Mouse (Mus musculus) liver, embryonic 13.5 days (tissue): Measurements from ENCODE around the gene Bak1. TPM values are rescaled to one million over a fixed set of nuclear protein-coding genes. Genes with fewer than 3 reads are reported as not detected.

Experiments used
- ATAC-seq: fragments of 200-750 bp; cut with Nextera tagmentation; 2 replicates; pipeline ENCODE4 v1.8.0; 2017; ENCODE audit warnings: low read depth, mild to moderate bottlenecking, moderate number of reproducible peaks, moderate library complexity
- DNase-seq: peaks from one replicate; pipeline ENCODE4 v3.0.0; 2022
- H3K27ac ChIP-seq: fragments of 300-500 bp; sonication (generic); 2 replicates; pipeline ENCODE4 v1.5.1; 2015; ENCODE audit warnings: moderate library complexity, mild to moderate bottlenecking, inconsistent platforms
- H3K27me3 ChIP-seq: fragments of 300-500 bp; sonication (generic); 2 replicates; pipeline ENCODE4 v1.6.1; 2015; ENCODE audit warnings: mild to moderate bottlenecking, inconsistent platforms
- H3K36me3 ChIP-seq: fragments of 300-500 bp; sonication (generic); 2 replicates; pipeline ENCODE4 v1.6.1; 2015; ENCODE audit warnings: mild to moderate bottlenecking, inconsistent platforms
- H3K4me1 ChIP-seq: fragments of 300-500 bp; sonication (generic); replicated peaks from 2 replicates; pipeline ENCODE4 v1.6.1; 2015; ENCODE audit warnings: inconsistent platforms
- H3K4me2 ChIP-seq: fragments of 300-500 bp; sonication (generic); 2 replicates; pipeline ENCODE4 v1.6.1; 2015; ENCODE audit warnings: inconsistent platforms, mild to moderate bottlenecking, moderate library complexity
- H3K4me3 ChIP-seq: fragments of 300-500 bp; sonication (generic); replicated peaks from 2 replicates; pipeline ENCODE4 v1.5.1; 2015; ENCODE audit warnings: mild to moderate bottlenecking, inconsistent platforms
- H3K9ac ChIP-seq: fragments of 300-500 bp; sonication (generic); 2 replicates; pipeline ENCODE4 v1.6.1; 2015; ENCODE audit warnings: mild to moderate bottlenecking, inconsistent platforms
- H3K9me3 ChIP-seq: fragments of 300-500 bp; sonication (generic); replicated peaks from 2 replicates; pipeline ENCODE4 v1.6.1; 2016; ENCODE audit warnings: inconsistent platforms
- WGBS: fragments of 180-500 bp; shearing (Covaris S2); methylation state at CpG from one replicate; pipeline ENCODE4 v1.1.7; 2015; ENCODE audit not compliant: insufficient replicate concordance; 5-methylcytosine and 5-hydroxymethylcytosine counted together
- polyA plus RNA-seq: library from polyadenylated mRNA; unstranded; fragments of >200 nt; fragmentation: Nextera tagmentation; extraction: Ambion mirVana; gene quantifications from 2 replicates; pipeline ENCODE4 v1.2.1, GENCODE M21; 2015

Gene Bak1
- polyA plus RNA-seq = 2.4 and 3.0 TPM in 2 replicates

DNA sequence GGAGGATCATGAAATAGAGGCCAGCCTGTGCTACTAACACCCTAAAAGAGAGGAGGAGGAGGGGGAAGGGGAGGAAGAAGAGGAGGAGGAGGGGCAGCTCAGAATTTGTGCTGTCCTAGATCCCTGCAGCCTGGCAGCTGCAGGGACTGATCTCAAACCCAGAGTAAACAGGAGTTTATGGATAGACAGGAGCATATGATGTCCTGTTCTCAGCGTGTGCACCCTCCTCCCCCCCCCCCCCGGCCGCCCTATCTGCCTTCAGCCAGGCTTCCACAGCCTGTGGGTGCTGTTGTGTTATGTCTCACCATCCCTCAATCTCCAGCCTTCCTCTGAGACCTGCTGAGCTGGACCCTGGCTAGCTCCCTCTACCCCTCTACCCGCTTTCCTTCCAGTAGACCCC lies at the start of gene Bak1:
Gene Bak1, minus strand, starts transcription at position 101 of the 400 bp plus-strand sequence.
- 28% methylated on average over 4 of the region's 4 CpGs for WGBS
- Histone ChIP-seq H3K4me3 (peak within 1 kb of the TSS; percentile 70), H3K9me3 (no peaks in the 10 kb centered on the region), H3K36me3 (peaks cover 13% of the 10 kb centered on the region), H3K27me3 (no peaks in the 10 kb centered on the region), H3K4me2 (peak within 1 kb of the TSS; percentile 87), H3K4me1 (peaks cover 46% of the 10 kb centered on the region), H3K9ac (peak within 1 kb of the TSS; percentile 83), H3K27ac (peak within 1 kb of the TSS; percentile 81)
- no peak for DNase-seq
- ATAC-seq = peak; percentile 18; the same call in 1 of the 2 replicates

GRCm38 (mm10) chr17:27078499-27078898 lies 49.7 kb upstream of the Bak1 start:
- peaks cover 44% of the 10 kb centered on the region for H3K4me1 ChIP-seq
- DNase-seq (no peak), ATAC-seq (no peak)
- H3K27me3 ChIP-seq = no peaks in the 10 kb centered on the region
- no peak overlapping the region for H3K9ac ChIP-seq
- no peaks in the 10 kb centered on the region for H3K36me3 ChIP-seq
- WGBS = 65% methylated on average over 6 of the region's 6 CpGs
- H3K4me2 ChIP-seq = no peak overlapping the region
- H3K27ac ChIP-seq = no peak overlapping the region
- H3K4me3 ChIP-seq = no peak overlapping the region
- H3K9me3 ChIP-seq = no peaks in the 10 kb centered on the region

DNA sequence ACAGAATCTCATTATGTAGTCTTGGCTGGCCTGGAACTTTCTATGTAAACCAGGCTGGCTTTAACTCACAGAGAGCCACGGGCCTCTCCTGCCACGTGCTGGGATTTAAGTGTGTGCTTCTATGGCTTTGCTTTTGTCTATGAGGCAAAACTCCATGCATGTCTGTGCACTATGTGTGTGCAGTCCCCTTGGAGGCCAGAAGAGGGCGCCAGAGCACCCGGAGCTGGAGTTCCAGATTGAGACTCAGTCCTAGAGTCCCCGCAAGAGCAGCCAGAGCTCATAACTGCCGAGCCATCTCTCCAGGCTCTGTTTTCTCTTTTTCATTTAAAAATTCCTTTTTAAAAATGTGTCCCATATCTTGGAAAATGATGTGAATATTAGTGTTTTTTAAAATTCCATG lies 49.1 kb upstream of the Bak1 start:
- H3K4me3 ChIP-seq = no peak overlapping the region
- H3K9me3 ChIP-seq = no peaks in the 10 kb centered on the region
- no peaks in the 10 kb centered on the region for H3K36me3 ChIP-seq
- H3K27me3 ChIP-seq = no peaks in the 10 kb centered on the region
- H3K4me2 ChIP-seq = no peak overlapping the region
- no peak for DNase-seq
- H3K9ac ChIP-seq = no peak overlapping the region
- WGBS = 62% methylated on average over 6 of the region's 6 CpGs
- ATAC-seq = no peak
- H3K4me1 ChIP-seq = peaks cover 38% of the 10 kb centered on the region
- H3K27ac ChIP-seq = no peak overlapping the region

- ATAC-seq (no peak), DNase-seq (no peak)
- Histone ChIP-seq H3K4me2 (no peak overlapping the region), H3K4me3 (no peak overlapping the region), H3K27ac (no peak overlapping the region), H3K36me3 (no peaks in the 10 kb centered on the region), H3K9me3 (no peaks in the 10 kb centered on the region), H3K4me1 (peaks cover 34% of the 10 kb centered on the region), H3K27me3 (no peaks in the 10 kb centered on the region), H3K9ac (no peak overlapping the region)
- WGBS = 82% methylated on average over 7 of the region's 7 CpGs
Observed at GRCm38 (mm10) chr17:27077133-27077532, 48.3 kb upstream of the Bak1 start.

- DNase-seq (no peak), ATAC-seq (no peak)
- H3K4me3 ChIP-seq = no peak overlapping the region
- H3K27me3 ChIP-seq = no peaks in the 10 kb centered on the region
- 55% methylated on average over 17 of the region's 17 CpGs for WGBS
- H3K9me3 ChIP-seq = no peaks in the 10 kb centered on the region
- H3K4me2 ChIP-seq = no peak overlapping the region
- no peaks in the 10 kb centered on the region for H3K36me3 ChIP-seq
- H3K9ac ChIP-seq = no peak overlapping the region
- no peak overlapping the region for H3K27ac ChIP-seq
- peaks cover 22% of the 10 kb centered on the region for H3K4me1 ChIP-seq
Observed at GRCm38 (mm10) chr17:27074849-27075745, 46.3 kb upstream of the Bak1 start.

DNA sequence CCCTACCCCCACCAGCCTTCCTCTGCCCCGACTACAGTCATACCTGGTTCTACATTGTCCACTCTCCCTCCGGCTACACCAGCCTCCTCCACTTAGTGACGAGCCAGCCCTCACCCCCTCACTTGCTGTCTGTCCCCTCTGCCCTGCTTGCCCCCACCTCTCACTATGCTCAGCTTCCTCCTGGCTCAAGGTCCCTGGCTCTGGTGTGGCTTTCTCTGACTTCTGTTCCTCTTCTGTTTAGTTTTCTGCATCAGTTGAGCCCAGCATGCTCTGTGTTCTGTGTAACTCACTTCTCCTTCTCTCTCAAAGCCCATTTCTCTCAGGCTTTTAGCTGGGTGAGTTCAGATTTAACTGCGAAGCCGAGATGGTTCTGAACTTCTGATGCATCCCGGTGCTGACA lies 45.4 kb upstream of the Bak1 start:
- Histone ChIP-seq H3K4me3 (no peak overlapping the region), H3K27ac (no peak overlapping the region), H3K9me3 (no peaks in the 10 kb centered on the region), H3K36me3 (no peaks in the 10 kb centered on the region), H3K4me2 (no peak overlapping the region), H3K9ac (no peak overlapping the region), H3K27me3 (no peaks in the 10 kb centered on the region), H3K4me1 (peaks cover 21% of the 10 kb centered on the region)
- 51% methylated on average over 6 of the region's 6 CpGs for WGBS
- ATAC-seq (no peak), DNase-seq (no peak)

DNA sequence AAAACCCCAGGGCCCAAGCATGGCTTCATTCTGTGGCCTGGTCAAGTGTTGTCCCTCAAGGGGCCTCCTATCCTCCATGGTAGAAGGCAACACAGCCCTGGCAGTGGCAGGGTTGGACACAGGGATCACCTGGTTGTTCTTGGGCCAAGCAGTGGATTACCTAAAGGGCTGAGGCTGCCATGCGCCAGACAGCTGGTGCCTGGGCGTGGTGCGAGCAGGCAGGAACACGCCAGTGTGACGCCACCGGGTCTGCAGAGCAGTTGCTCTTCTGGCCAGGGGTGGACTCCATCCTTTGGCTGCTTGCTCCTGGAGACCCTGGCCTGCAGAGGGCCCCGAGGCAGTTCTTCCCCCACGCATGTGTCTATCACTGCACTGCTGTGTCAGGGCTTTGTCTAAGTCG lies 45.0 kb upstream of the Bak1 start:
- Histone ChIP-seq H3K36me3 (no peaks in the 10 kb centered on the region), H3K9ac (no peak overlapping the region), H3K4me3 (no peak overlapping the region), H3K4me2 (no peak overlapping the region), H3K9me3 (no peaks in the 10 kb centered on the region), H3K4me1 (peaks cover 21% of the 10 kb centered on the region), H3K27me3 (no peaks in the 10 kb centered on the region), H3K27ac (no peak overlapping the region)
- WGBS = 58% methylated on average over 9 of the region's 9 CpGs
- DNase-seq (no peak), ATAC-seq (no peak)

GRCm38 (mm10) chr17:27073126-27073525 lies 44.3 kb upstream of the Bak1 start:
- ATAC-seq (no peak), DNase-seq (no peak)
- no peak overlapping the region for H3K4me3 ChIP-seq
- no peaks in the 10 kb centered on the region for H3K9me3 ChIP-seq
- no peak overlapping the region for H3K9ac ChIP-seq
- H3K36me3 ChIP-seq = no peaks in the 10 kb centered on the region
- no peak overlapping the region for H3K4me2 ChIP-seq
- H3K4me1 ChIP-seq = peaks cover 21% of the 10 kb centered on the region
- 72% methylated on average over 5 of the region's 5 CpGs for WGBS
- no peak overlapping the region for H3K27ac ChIP-seq
- no peaks in the 10 kb centered on the region for H3K27me3 ChIP-seq

GRCm38 (mm10) chr17:27072363-27072762 lies 43.6 kb upstream of the Bak1 start:
- Histone ChIP-seq H3K9ac (no peak overlapping the region), H3K4me1 (peaks cover 21% of the 10 kb centered on the region), H3K4me3 (no peak overlapping the region), H3K27me3 (no peaks in the 10 kb centered on the region), H3K27ac (no peak overlapping the region), H3K4me2 (no peak overlapping the region), H3K36me3 (no peaks in the 10 kb centered on the region), H3K9me3 (no peaks in the 10 kb centered on the region)
- WGBS = 70% methylated on average over 8 of the region's 8 CpGs
- DNase-seq (no peak), ATAC-seq (no peak)

GRCm38 (mm10) chr17:27071630-27072029 lies 42.8 kb upstream of the Bak1 start:
- H3K27ac ChIP-seq = no peak overlapping the region
- no peaks in the 10 kb centered on the region for H3K36me3 ChIP-seq
- no peak overlapping the region for H3K4me3 ChIP-seq
- no peak overlapping the region for H3K9ac ChIP-seq
- H3K27me3 ChIP-seq = no peaks in the 10 kb centered on the region
- H3K9me3 ChIP-seq = no peaks in the 10 kb centered on the region
- H3K4me2 ChIP-seq = no peak overlapping the region
- H3K4me1 ChIP-seq = peaks cover 28% of the 10 kb centered on the region
- ATAC-seq = no peak
- DNase-seq = no peak
- 32% methylated on average over 6 of the region's 6 CpGs for WGBS

GRCm38 (mm10) chr17:27070913-27071312 lies 42.1 kb upstream of the Bak1 start:
- H3K9ac ChIP-seq = no peak overlapping the region
- H3K4me3 ChIP-seq = no peak overlapping the region
- no peaks in the 10 kb centered on the region for H3K27me3 ChIP-seq
- H3K9me3 ChIP-seq = no peaks in the 10 kb centered on the region
- H3K4me1 ChIP-seq = peaks cover 35% of the 10 kb centered on the region
- no peaks in the 10 kb centered on the region for H3K36me3 ChIP-seq
- DNase-seq (no peak), ATAC-seq (no peak)
- WGBS = 73% methylated on average over 7 of the region's 7 CpGs
- H3K27ac ChIP-seq = no peak overlapping the region
- no peak overlapping the region for H3K4me2 ChIP-seq

- no peak overlapping the region for H3K4me3 ChIP-seq
- no peak overlapping the region for H3K4me2 ChIP-seq
- ATAC-seq (no peak), DNase-seq (no peak)
- H3K27me3 ChIP-seq = no peaks in the 10 kb centered on the region
- H3K36me3 ChIP-seq = no peaks in the 10 kb centered on the region
- H3K27ac ChIP-seq = no peak overlapping the region
- no peaks in the 10 kb centered on the region for H3K9me3 ChIP-seq
- H3K4me1 ChIP-seq = peaks cover 20% of the 10 kb centered on the region
- WGBS = 68% methylated on average over 5 of the region's 5 CpGs
- H3K9ac ChIP-seq = no peak overlapping the region
Observed at GRCm38 (mm10) chr17:27069071-27069470, 40.3 kb upstream of the Bak1 start.
